Comparison of ENCODE assay signal across 30 mouse cellular contexts in genomic region chr7:3587292-3587691, GRCm38 (mm10). TPM values are rescaled to one million over a fixed set of nuclear protein-coding genes. Genes with fewer than 3 reads are reported as not detected.
A peak's percentile ranks its signal among the peaks of the same experiment; 100 is the strongest.
DNase-seq lines count a peak whose midpoint lies in the region; ATAC-seq and TF ChIP-seq lines count a peak whose summit lies in the region.
"Had no signal": no experiment of that assay in that cellular context is flagged by ENCODE, and none has a peak within 500 bp of the region (broad histone marks: within the 10 kb centered on the region; RNA-seq: fewer than 3 reads in every experiment).

No protein-coding gene starts in this region.

- H3K27me3 ChIP-seq in hindbrain, postnatal 0 days (ENCODE audit: insufficient read depth, low read length) = no peaks in the 10 kb centered on the region
- H3K27me3 ChIP-seq in hindbrain, embryonic 10.5 days (ENCODE audit: insufficient read depth, poor library complexity, severe bottlenecking) = no peaks in the 10 kb centered on the region
- H3K27me3 ChIP-seq in midbrain, postnatal 0 days (ENCODE audit: insufficient read depth, low read length) = no peaks in the 10 kb centered on the region
- H3K27me3 ChIP-seq in midbrain, embryonic 14.5 days (ENCODE audit: control insufficient read depth, insufficient read depth, low read length) = no peaks in the 10 kb centered on the region
- H3K27me3 ChIP-seq in stomach, postnatal 0 days (ENCODE audit: control insufficient read depth, insufficient read depth, low read length) = no peaks in the 10 kb centered on the region
- H3K27me3 ChIP-seq: CH12.LX; embryonic facial prominence, embryonic 13.5 days; embryonic facial prominence, embryonic 15.5 days; forebrain, embryonic 13.5 days; forebrain, embryonic 15.5 days had no signal

- TF ChIP-seq CTCF in hindbrain, postnatal 0 days (IDR thresholded peaks at IDR 0.05; ENCODE audit: low read depth) = no peak
- no peak for TF ChIP-seq CTCF in midbrain, postnatal 0 days (IDR thresholded peaks at IDR 0.05)
- no peak for TF ChIP-seq CTCF in stomach, postnatal 0 days (IDR thresholded peaks at IDR 0.05; ENCODE audit: low read depth)

- H3K9me3 ChIP-seq in hindbrain, postnatal 0 days (ENCODE audit: low read length) = no peaks in the 10 kb centered on the region
- H3K9me3 ChIP-seq in hindbrain, embryonic 10.5 days = 0 out of 2 replicates have a peak, but pooled peaks cover 2% of the 10 kb centered on the region
- no peaks in the 10 kb centered on the region for H3K9me3 ChIP-seq in midbrain, postnatal 0 days (ENCODE audit: low read length)
- H3K9me3 ChIP-seq in midbrain, embryonic 14.5 days (ENCODE audit: control insufficient read depth, low read length) = no peaks in the 10 kb centered on the region
- H3K9me3 ChIP-seq in stomach, postnatal 0 days (ENCODE audit: control insufficient read depth, low read length) = no peaks in the 10 kb centered on the region
- H3K9me3 ChIP-seq: embryonic facial prominence, embryonic 13.5 days; embryonic facial prominence, embryonic 15.5 days; forebrain, embryonic 13.5 days; forebrain, embryonic 15.5 days; G1E had no signal

- no peak overlapping the region for H3K4me2 ChIP-seq in hindbrain, postnatal 0 days (ENCODE audit: low read depth, low read length)
- no peak overlapping the region for H3K4me2 ChIP-seq in midbrain, postnatal 0 days (ENCODE audit: low read depth, low read length, poor library complexity, severe bottlenecking)
- H3K4me2 ChIP-seq in midbrain, embryonic 14.5 days (ENCODE audit: low read length) = no peak overlapping the region
- no peak overlapping the region for H3K4me2 ChIP-seq in stomach, postnatal 0 days (replicated peaks; ENCODE audit: low read depth)
- H3K4me2 ChIP-seq: embryonic facial prominence, embryonic 13.5 days; embryonic facial prominence, embryonic 15.5 days; forebrain, embryonic 13.5 days; forebrain, embryonic 15.5 days had no signal

- no peaks in the 10 kb centered on the region for H3K36me3 ChIP-seq in hindbrain, postnatal 0 days (ENCODE audit: insufficient read depth, low read length)
- H3K36me3 ChIP-seq in hindbrain, embryonic 10.5 days = no peaks in the 10 kb centered on the region
- no peaks in the 10 kb centered on the region for H3K36me3 ChIP-seq in midbrain, postnatal 0 days (ENCODE audit: insufficient read depth, low read length)
- no peaks in the 10 kb centered on the region for H3K36me3 ChIP-seq in midbrain, embryonic 14.5 days (ENCODE audit: control insufficient read depth, insufficient read depth, low read length)
- no peaks in the 10 kb centered on the region for H3K36me3 ChIP-seq in stomach, postnatal 0 days (ENCODE audit: control insufficient read depth, insufficient read depth, low read length)
- H3K36me3 ChIP-seq: embryonic facial prominence, embryonic 13.5 days; embryonic facial prominence, embryonic 15.5 days; forebrain, embryonic 15.5 days; G1E had no signal

- TF ChIP-seq EP300 in stomach, postnatal 0 days (optimal IDR thresholded peaks at IDR 0.05) = no peak

- WGBS in hindbrain, postnatal 0 days = 80% methylated on average over 1 of the region's 1 CpGs
- 67% methylated on average over 1 of the region's 1 CpGs for WGBS in hindbrain, embryonic 10.5 days
- 63% methylated on average over 1 of the region's 1 CpGs for WGBS in midbrain, postnatal 0 days
- 76% methylated on average over 1 of the region's 1 CpGs for WGBS in midbrain, embryonic 14.5 days
- WGBS in stomach, postnatal 0 days = 70% methylated on average over 1 of the region's 1 CpGs

- H3K9ac ChIP-seq in hindbrain, postnatal 0 days (replicated peaks; ENCODE audit: low read length) = no peak overlapping the region
- H3K9ac ChIP-seq in midbrain, postnatal 0 days (replicated peaks; ENCODE audit: low read length, poor library complexity, severe bottlenecking) = no peak overlapping the region
- H3K9ac ChIP-seq in midbrain, embryonic 14.5 days (replicated peaks; ENCODE audit: low read length) = no peak overlapping the region
- H3K9ac ChIP-seq in stomach, postnatal 0 days (ENCODE audit: low read length) = no peak overlapping the region
- H3K9ac ChIP-seq: embryonic facial prominence, embryonic 13.5 days; embryonic facial prominence, embryonic 15.5 days; forebrain, embryonic 13.5 days; forebrain, embryonic 15.5 days; forebrain, postnatal 0 days had no signal

- peak; percentile 9 for DNase-seq in hindbrain, postnatal 0 days (ENCODE audit: low spot score)
- no peak for DNase-seq in hindbrain, embryonic 10.5 days (ENCODE audit: low spot score)
- peak; percentile 10 for DNase-seq in midbrain, postnatal 0 days (ENCODE audit: low spot score)
- DNase-seq in midbrain, embryonic 14.5 days = no peak
- DNase-seq in Muller cell, postnatal 12 days (ENCODE audit: inconsistent ontology term) = peak; percentile 20
- peak; percentile 49 for DNase-seq in brain, adult 2 months (ENCODE audit: low read depth, low spot score)
- DNase-seq in stomach, postnatal 0 days (ENCODE audit: low spot score) = no peak
- no peak for DNase-seq in ovary, adult 18-20 months (ENCODE audit: low spot score)
- DNase-seq: adrenal gland, adult 8-10 months; adrenal gland, postnatal 14 days; adrenal gland, postnatal 36 days; B cell, adult 2 months; cerebellum, adult 11 months; cerebellum, adult 18-20 months; cerebellum, adult 8-10 months; cerebellum, adult 9-11 months; cerebellum, postnatal 14 days; cerebellum, postnatal 36 days; embryo, embryonic 11 days; forebrain, postnatal 0 days had no signal

- H3K27ac ChIP-seq in hindbrain, postnatal 0 days = no peak overlapping the region
- H3K27ac ChIP-seq in hindbrain, embryonic 10.5 days = no peak overlapping the region
- H3K27ac ChIP-seq in midbrain, postnatal 0 days (ENCODE audit: low read depth, low read length) = no peak overlapping the region
- H3K27ac ChIP-seq in midbrain, embryonic 14.5 days (replicated peaks; ENCODE audit: low read depth, low read length) = no peak overlapping the region
- no peak overlapping the region for H3K27ac ChIP-seq in stomach, postnatal 0 days (replicated peaks)
- H3K27ac ChIP-seq: embryonic facial prominence, embryonic 13.5 days; embryonic facial prominence, embryonic 15.5 days; forebrain, embryonic 13.5 days; forebrain, embryonic 15.5 days had no signal

- H3K4me3 ChIP-seq in hindbrain, postnatal 0 days (ENCODE audit: low read length) = no peak overlapping the region
- no peak overlapping the region for H3K4me3 ChIP-seq in hindbrain, embryonic 10.5 days
- no peak overlapping the region for H3K4me3 ChIP-seq in midbrain, postnatal 0 days (ENCODE audit: low read depth, low read length)
- no peak overlapping the region for H3K4me3 ChIP-seq in midbrain, embryonic 14.5 days (replicated peaks; ENCODE audit: low read depth, low read length)
- no peak overlapping the region for H3K4me3 ChIP-seq in stomach, postnatal 0 days (ENCODE audit: low read depth, low read length)
- H3K4me3 ChIP-seq: embryonic facial prominence, embryonic 13.5 days; embryonic facial prominence, embryonic 15.5 days; erythroblast, embryonic 14.5 days; forebrain, embryonic 13.5 days; forebrain, embryonic 15.5 days had no signal

- ATAC-seq in hindbrain, postnatal 0 days = no peak
- no peak for ATAC-seq in midbrain, postnatal 0 days (ENCODE audit: low FRiP score)
- ATAC-seq in midbrain, embryonic 14.5 days (ENCODE audit: low FRiP score, low TSS enrichment) = no peak
- no peak for ATAC-seq in stomach, postnatal 0 days (ENCODE audit: low FRiP score, low TSS enrichment)
- ATAC-seq: activated CD4-positive, CD25-positive, alpha-beta regulatory T cell, adult 4 months; CD4-positive, CD25-positive, alpha-beta regulatory T cell, adult 4 months; forebrain, embryonic 13.5 days; forebrain, embryonic 15.5 days; forebrain, postnatal 0 days had no signal

- H3K4me1 ChIP-seq in hindbrain, postnatal 0 days (ENCODE audit: insufficient read depth, low read length) = no peaks in the 10 kb centered on the region
- H3K4me1 ChIP-seq in hindbrain, embryonic 10.5 days (replicated peaks) = peaks cover 11% of the 10 kb centered on the region
- H3K4me1 ChIP-seq in midbrain, postnatal 0 days (ENCODE audit: insufficient read depth, low read length) = no peaks in the 10 kb centered on the region
- H3K4me1 ChIP-seq in midbrain, embryonic 14.5 days (ENCODE audit: control insufficient read depth, insufficient read depth, low read length) = no peaks in the 10 kb centered on the region
- no peaks in the 10 kb centered on the region for H3K4me1 ChIP-seq in stomach, postnatal 0 days (replicated peaks; ENCODE audit: control insufficient read depth, insufficient read depth)
- H3K4me1 ChIP-seq: embryonic facial prominence, embryonic 13.5 days; embryonic facial prominence, embryonic 15.5 days; forebrain, embryonic 13.5 days; forebrain, embryonic 15.5 days had no signal

RNA-seq across cellular contexts. Expression of gene Oscar, which starts 28.7 kb away (rescaled TPM):
- 0.50 and 1.1 TPM in 2 replicates for total RNA-seq in hindbrain, postnatal 0 days (2014; rRNA removed)
- polyA plus RNA-seq in hindbrain, postnatal 0 days (2015; fragmentation: Nextera tagmentation; extraction: Ambion mirVana) = 0.35 and 0.60 TPM in 2 replicates
- 0.15 and 0.29 TPM in 2 replicates for polyA plus RNA-seq in hindbrain, embryonic 10.5 days (2016; fragmentation: Nextera tagmentation; extraction: Ambion mirVana)
- 0.55 and 1.3 TPM in 2 replicates for total RNA-seq in midbrain, postnatal 0 days (2014; rRNA removed)
- 0.63 and 0.77 TPM in 2 replicates for polyA plus RNA-seq in midbrain, postnatal 0 days (2015; fragmentation: Nextera tagmentation; extraction: Ambion mirVana)
- polyA plus RNA-seq in midbrain, embryonic 14.5 days (2014; fragmentation: Nextera tagmentation; extraction: Ambion mirVana) = 0.26 and 0.63 TPM in 2 replicates
- 0.06 and 0.17 TPM in 2 replicates for polyA plus RNA-seq in stomach, postnatal 0 days (2015; fragmentation: Nextera tagmentation; extraction: Ambion mirVana)
- total RNA-seq: adrenal gland, postnatal 14 days; adrenal gland, postnatal 36 days; CH12.LX; common myeloid progenitor, adult 5-6 weeks had no signal
- polyA plus RNA-seq: activated CD4-positive, CD25-positive, alpha-beta regulatory T cell, adult 4 months; erythroblast, embryonic 14.5 days; G1E had no signal

RNA-seq across cellular contexts. Expression of gene Ndufa3, which starts 29.9 kb away (rescaled TPM):
- total RNA-seq in hindbrain, postnatal 0 days (2014; rRNA removed) = 235 and 572 TPM in 2 replicates
- 664 and 717 TPM in 2 replicates for polyA plus RNA-seq in hindbrain, postnatal 0 days (2015; fragmentation: Nextera tagmentation; extraction: Ambion mirVana)
- 423 and 441 TPM in 2 replicates for polyA plus RNA-seq in hindbrain, embryonic 10.5 days (2016; fragmentation: Nextera tagmentation; extraction: Ambion mirVana)
- 340 and 373 TPM in 2 replicates for total RNA-seq in midbrain, postnatal 0 days (2014; rRNA removed)
- polyA plus RNA-seq in midbrain, postnatal 0 days (2015; fragmentation: Nextera tagmentation; extraction: Ambion mirVana) = 556 and 624 TPM in 2 replicates
- polyA plus RNA-seq in midbrain, embryonic 14.5 days (2014; fragmentation: Nextera tagmentation; extraction: Ambion mirVana) = 432 and 586 TPM in 2 replicates
- 491 and 535 TPM in 2 replicates for polyA plus RNA-seq in stomach, postnatal 0 days (2015; fragmentation: Nextera tagmentation; extraction: Ambion mirVana)

RNA-seq across cellular contexts. Expression of gene Tfpt, which starts 42.4 kb away (rescaled TPM):
- 14.2 and 17.3 TPM in 2 replicates for total RNA-seq in hindbrain, postnatal 0 days (2014; rRNA removed)
- polyA plus RNA-seq in hindbrain, postnatal 0 days (2015; fragmentation: Nextera tagmentation; extraction: Ambion mirVana) = 31.4 and 35.9 TPM in 2 replicates
- polyA plus RNA-seq in hindbrain, embryonic 10.5 days (2016; fragmentation: Nextera tagmentation; extraction: Ambion mirVana) = 31.7 and 41.3 TPM in 2 replicates
- total RNA-seq in midbrain, postnatal 0 days (2014; rRNA removed) = 19.7 and 30.7 TPM in 2 replicates
- 33.5 and 35.6 TPM in 2 replicates for polyA plus RNA-seq in midbrain, postnatal 0 days (2015; fragmentation: Nextera tagmentation; extraction: Ambion mirVana)
- polyA plus RNA-seq in midbrain, embryonic 14.5 days (2014; fragmentation: Nextera tagmentation; extraction: Ambion mirVana) = 30.4 and 38.5 TPM in 2 replicates
- polyA plus RNA-seq in stomach, postnatal 0 days (2015; fragmentation: Nextera tagmentation; extraction: Ambion mirVana) = 14.6 and 17.7 TPM in 2 replicates

RNA-seq across cellular contexts. Expression of gene Prpf31, which starts 42.5 kb away (rescaled TPM):
- 48.6 and 50.8 TPM in 2 replicates for total RNA-seq in hindbrain, postnatal 0 days (2014; rRNA removed)
- 77.6 and 78.6 TPM in 2 replicates for polyA plus RNA-seq in hindbrain, postnatal 0 days (2015; fragmentation: Nextera tagmentation; extraction: Ambion mirVana)
- polyA plus RNA-seq in hindbrain, embryonic 10.5 days (2016; fragmentation: Nextera tagmentation; extraction: Ambion mirVana) = 148 and 168 TPM in 2 replicates
- 58.6 and 58.9 TPM in 2 replicates for total RNA-seq in midbrain, postnatal 0 days (2014; rRNA removed)
- 66.0 and 73.8 TPM in 2 replicates for polyA plus RNA-seq in midbrain, postnatal 0 days (2015; fragmentation: Nextera tagmentation; extraction: Ambion mirVana)
- 71.0 and 82.7 TPM in 2 replicates for polyA plus RNA-seq in midbrain, embryonic 14.5 days (2014; fragmentation: Nextera tagmentation; extraction: Ambion mirVana)
- polyA plus RNA-seq in stomach, postnatal 0 days (2015; fragmentation: Nextera tagmentation; extraction: Ambion mirVana) = 40.3 and 43.6 TPM in 2 replicates

RNA-seq across cellular contexts. Expression of gene Cnot3, which starts 57.8 kb away (rescaled TPM):
- total RNA-seq in hindbrain, postnatal 0 days (2014; rRNA removed) = 23.7 and 26.0 TPM in 2 replicates
- polyA plus RNA-seq in hindbrain, postnatal 0 days (2015; fragmentation: Nextera tagmentation; extraction: Ambion mirVana) = 26.4 and 29.8 TPM in 2 replicates
- polyA plus RNA-seq in hindbrain, embryonic 10.5 days (2016; fragmentation: Nextera tagmentation; extraction: Ambion mirVana) = 79.6 and 80.4 TPM in 2 replicates
- total RNA-seq in midbrain, postnatal 0 days (2014; rRNA removed) = 15.1 and 23.3 TPM in 2 replicates
- 27.1 and 32.6 TPM in 2 replicates for polyA plus RNA-seq in midbrain, postnatal 0 days (2015; fragmentation: Nextera tagmentation; extraction: Ambion mirVana)
- 36.6 and 51.2 TPM in 2 replicates for polyA plus RNA-seq in midbrain, embryonic 14.5 days (2014; fragmentation: Nextera tagmentation; extraction: Ambion mirVana)
- polyA plus RNA-seq in stomach, postnatal 0 days (2015; fragmentation: Nextera tagmentation; extraction: Ambion mirVana) = 19.7 and 20.0 TPM in 2 replicates

Comparison
In these comparisons a context has a peak if more than half of its experiments do, and no peak if none do; other contexts are left out.
1. DNase-seq: peak in hindbrain, postnatal 0 days (single experiment), midbrain, postnatal 0 days (single experiment), Muller cell, postnatal 12 days (single experiment) and brain, adult 2 months (single experiment); none in hindbrain, embryonic 10.5 days (single experiment), midbrain, embryonic 14.5 days (single experiment), stomach, postnatal 0 days (single experiment) and ovary, adult 18-20 months (single experiment).